Comparison of ENCODE assay signal across 13 mouse cellular contexts in the genomic region with DNA sequence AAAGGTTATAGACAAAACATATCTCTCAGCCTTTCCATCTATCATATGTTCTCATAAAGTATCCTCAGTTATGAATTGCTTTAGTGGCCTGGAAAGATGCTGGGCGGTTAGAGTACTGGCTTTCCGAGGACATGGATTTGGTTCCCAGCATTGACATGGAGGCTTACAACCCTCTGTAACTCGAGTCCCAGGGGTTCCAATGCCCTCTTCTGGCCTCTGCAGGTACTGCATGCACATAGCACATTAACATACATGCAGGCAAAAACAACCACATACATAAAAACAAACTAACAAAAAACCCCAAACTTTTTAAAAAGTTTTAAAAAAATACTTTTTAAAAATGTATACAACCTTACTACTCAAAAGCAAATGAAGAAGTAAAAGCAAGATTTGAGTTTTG. TPM values are rescaled to one million over a fixed set of nuclear protein-coding genes. Genes with fewer than 3 reads are reported as not detected.
A peak's percentile ranks its signal among the peaks of the same experiment; 100 is the strongest.
DNase-seq lines count a peak whose midpoint lies in the region; ATAC-seq lines count a peak whose summit lies in the region.
"Had no signal": no experiment of that assay in that cellular context is flagged by ENCODE, and none has a peak within 500 bp of the region (broad histone marks: within the 10 kb centered on the region; RNA-seq: fewer than 3 reads in every experiment).

No protein-coding gene starts in this region.

- H3K9ac ChIP-seq in kidney, embryonic 14.5 days (ENCODE audit: low read depth, low read length): no peak overlapping the region
- H3K9ac ChIP-seq: embryonic facial prominence, embryonic 12.5 days; hindbrain, embryonic 13.5 days had no signal

- no peak overlapping the region for H3K4me2 ChIP-seq in kidney, embryonic 14.5 days (replicated peaks; ENCODE audit: low read depth, low read length)
- H3K4me2 ChIP-seq: embryonic facial prominence, embryonic 12.5 days; hindbrain, embryonic 13.5 days had no signal

- DNase-seq in kidney, postnatal 10 days: peak; percentile 26
- peak; percentile 36 for DNase-seq in CD4-positive helper T cell, adult 2 months (ENCODE audit: low read depth, low spot score)
- DNase-seq in MEL-GATA-1-ER (ENCODE audit: extremely low read depth, low read depth): peak; percentile 6
- no peak for DNase-seq in urinary bladder, postnatal 4 days (ENCODE audit: low spot score in 2 of 2)
- DNase-seq in forebrain, embryonic 10.5 days (ENCODE audit: extremely low spot score, low spot score): no peak
- DNase-seq: adrenal gland, postnatal 25 days; gastrocnemius, postnatal 14 days had no signal

- H3K36me3 ChIP-seq in kidney, embryonic 14.5 days (ENCODE audit: control insufficient read depth, insufficient read depth, low read length): no peaks in the 10 kb centered on the region; the same call in 1 of the 2 replicates
- H3K36me3 ChIP-seq in forebrain, embryonic 10.5 days (replicated peaks): peaks cover 50% of the 10 kb centered on the region

- H3K9me3 ChIP-seq in kidney, embryonic 14.5 days (ENCODE audit: control insufficient read depth, low read length): peaks cover 5% of the 10 kb centered on the region; the same call in 1 of the 2 replicates
- H3K9me3 ChIP-seq in forebrain, embryonic 10.5 days: peaks cover 14% of the 10 kb centered on the region

- no peak for ATAC-seq in kidney, embryonic 14.5 days (ENCODE audit: low FRiP score, low TSS enrichment)
- ATAC-seq in megakaryocyte, adult 5-6 weeks (ENCODE audit: poor library complexity, severe bottlenecking): 0 out of 2 replicates have a peak, but pooled peaks have one; percentile 35
- ATAC-seq in granulocyte monocyte progenitor cell, adult 5-6 weeks (replicated peaks; ENCODE audit: poor library complexity, severe bottlenecking): no peak

- H3K27me3 ChIP-seq in kidney, embryonic 14.5 days (ENCODE audit: control insufficient read depth, insufficient read depth, low read length): no peaks in the 10 kb centered on the region
- H3K27me3 ChIP-seq in forebrain, embryonic 10.5 days (ENCODE audit: poor library complexity, severe bottlenecking): no peaks in the 10 kb centered on the region
- H3K27me3 ChIP-seq: embryonic facial prominence, embryonic 12.5 days; hindbrain, embryonic 13.5 days had no signal

- WGBS in kidney, embryonic 14.5 days: 80% methylated on average over 3 of the region's 3 CpGs
- whole genome bisulfite sequencing in forebrain, embryonic 10.5 days: 86% methylated on average over 3 of the region's 3 CpGs

- H3K4me3 ChIP-seq in kidney, embryonic 14.5 days (ENCODE audit: low read length): no peak overlapping the region
- no peak overlapping the region for H3K4me3 ChIP-seq in forebrain, embryonic 10.5 days
- H3K4me3 ChIP-seq: embryonic facial prominence, embryonic 12.5 days; hindbrain, embryonic 13.5 days; midbrain, embryonic 10.5 days had no signal

- H3K4me1 ChIP-seq in kidney, embryonic 14.5 days (ENCODE audit: control insufficient read depth, insufficient read depth, low read length): no peaks in the 10 kb centered on the region
- peaks cover 4% of the 10 kb centered on the region; the same call in 1 of the 2 replicates for H3K4me1 ChIP-seq in forebrain, embryonic 10.5 days
- H3K4me1 ChIP-seq: embryonic facial prominence, embryonic 12.5 days; hindbrain, embryonic 13.5 days; midbrain, embryonic 10.5 days had no signal

- no peak overlapping the region for H3K27ac ChIP-seq in kidney, embryonic 14.5 days (ENCODE audit: low read depth, low read length)
- H3K27ac ChIP-seq in forebrain, embryonic 10.5 days: no peak overlapping the region
- H3K27ac ChIP-seq: embryonic facial prominence, embryonic 12.5 days; hindbrain, embryonic 13.5 days; midbrain, embryonic 10.5 days had no signal

RNA-seq across cellular contexts. Expression of a gene that starts 28.5 kb away (rescaled TPM):
- 15.5 and 15.7 TPM in 2 replicates for polyA plus RNA-seq in kidney, embryonic 14.5 days (2014; fragmentation: Nextera tagmentation; extraction: Ambion mirVana)
- 31.5 and 34.3 TPM in 2 replicates for total RNA-seq in megakaryocyte, adult 5-6 weeks (2015)
- total RNA-seq in megakaryocyte, adult 5-6 weeks (2017): 28.0 and 29.7 TPM in 2 replicates
- 11.4 and 14.7 TPM in 2 replicates for total RNA-seq in granulocyte monocyte progenitor cell, adult 5-6 weeks (2014; fragmentation: Nextera tagmentation)
- 12.9 and 14.8 TPM in 2 replicates for total RNA-seq in granulocyte monocyte progenitor cell, adult 5-6 weeks (2017)
- 16.0 and 16.1 TPM in 2 replicates for polyA plus RNA-seq in forebrain, embryonic 10.5 days (2016; fragmentation: Nextera tagmentation; extraction: Ambion mirVana)

RNA-seq across cellular contexts. Expression of a gene that starts 59.5 kb away (rescaled TPM):
- polyA plus RNA-seq in kidney, embryonic 14.5 days (2014; fragmentation: Nextera tagmentation; extraction: Ambion mirVana): 29.9 and 32.7 TPM in 2 replicates
- total RNA-seq in megakaryocyte, adult 5-6 weeks (2015): 108 and 126 TPM in 2 replicates
- total RNA-seq in megakaryocyte, adult 5-6 weeks (2017): 43.9 and 56.8 TPM in 2 replicates
- total RNA-seq in granulocyte monocyte progenitor cell, adult 5-6 weeks (2014; fragmentation: Nextera tagmentation): 25.4 and 34.8 TPM in 2 replicates
- total RNA-seq in granulocyte monocyte progenitor cell, adult 5-6 weeks (2017): 16.2 and 18.7 TPM in 2 replicates
- 21.3 and 27.7 TPM in 2 replicates for polyA plus RNA-seq in forebrain, embryonic 10.5 days (2016; fragmentation: Nextera tagmentation; extraction: Ambion mirVana)

Comparison
In these comparisons a context has a peak if more than half of its experiments do, and no peak if none do; other contexts are left out.
1. DNase-seq: peak in kidney, postnatal 10 days (single experiment), CD4-positive helper T cell, adult 2 months (single experiment) and MEL-GATA-1-ER (single experiment); none in urinary bladder, postnatal 4 days (0 of 2) and forebrain, embryonic 10.5 days (single experiment).